Mouse (Mus musculus): ENCODE results near the gene Myo1c.
"Not testable (repeated sequence)": the region's sequence is repeated elsewhere in the genome, so short reads cannot be mapped to it uniquely, and the experiment has no call there.

The Myo1c gene

DNA sequence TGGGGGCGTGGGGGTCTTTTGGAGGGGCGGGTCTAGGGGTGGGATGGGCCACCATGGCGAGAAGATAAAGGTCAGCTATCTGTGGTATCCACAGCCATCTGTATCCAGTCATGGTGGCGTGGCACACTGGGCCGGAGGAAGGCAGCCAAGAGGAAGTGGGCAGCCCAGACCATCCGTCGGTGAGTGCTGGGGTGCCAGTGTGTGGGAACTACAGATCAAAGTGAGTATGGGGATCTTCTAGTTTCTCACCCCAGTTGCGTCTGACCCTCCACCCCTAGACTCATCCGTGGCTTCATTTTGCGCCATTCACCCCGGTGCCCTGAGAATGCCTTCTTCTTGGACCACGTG is 19.5 kb downstream of the Myo1c start:
- DNase-seq, result no peak

DNA sequence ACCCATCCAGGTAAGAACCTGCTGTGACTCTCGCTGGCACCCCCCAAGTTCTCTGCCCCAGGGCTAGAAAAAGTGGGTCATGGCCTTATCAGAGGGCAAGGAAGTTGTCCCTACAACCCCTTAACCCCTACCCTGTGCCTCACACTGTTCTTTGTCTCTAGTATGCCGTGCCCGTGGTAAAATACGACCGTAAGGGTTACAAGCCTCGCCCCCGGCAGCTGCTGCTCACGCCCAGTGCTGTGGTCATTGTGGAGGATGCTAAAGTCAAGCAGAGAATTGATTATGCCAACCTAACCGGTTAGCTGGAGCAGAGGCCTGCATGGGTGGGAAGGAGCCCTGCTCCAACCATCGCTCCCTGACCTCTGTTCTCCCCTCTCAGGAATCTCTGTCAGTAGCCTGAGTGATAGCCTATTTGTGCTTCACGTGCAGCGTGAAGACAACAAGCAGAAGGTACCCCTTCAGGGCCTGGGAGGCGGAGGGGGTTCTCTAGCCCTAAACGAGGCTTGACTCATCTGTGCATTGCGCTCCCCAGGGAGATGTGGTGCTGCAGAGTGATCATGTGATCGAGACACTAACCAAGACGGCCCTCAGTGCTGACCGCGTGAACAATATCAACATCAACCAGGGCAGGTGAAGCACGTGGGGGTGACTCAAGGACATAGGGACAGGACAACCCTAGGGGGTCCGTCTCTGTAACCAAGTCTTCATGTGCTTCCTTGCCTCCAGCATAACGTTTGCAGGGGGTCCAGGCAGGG is 21.3 kb downstream of the Myo1c start:
- DNase-seq, result no peak

DNA sequence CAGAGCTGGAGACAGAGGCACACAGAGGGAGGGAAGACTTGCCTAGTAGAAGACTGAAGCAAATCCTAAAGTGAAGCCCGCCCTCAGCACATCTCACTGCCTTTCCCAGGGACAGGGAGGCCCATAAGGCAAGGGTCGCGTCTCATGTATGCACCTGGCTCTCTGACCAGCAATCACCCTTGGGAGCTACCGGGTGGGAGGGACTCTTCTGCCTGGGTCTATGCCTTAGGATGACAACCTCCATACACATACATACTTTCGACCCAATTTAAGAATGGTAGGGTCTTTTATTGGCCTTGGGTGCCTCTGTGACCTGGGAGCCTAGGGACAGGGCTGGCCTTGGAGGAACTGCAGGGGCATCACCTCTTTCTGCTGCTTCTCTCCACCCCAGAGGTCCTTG is 23.1 kb downstream of the Myo1c start:
- no peak for DNase-seq

DNA sequence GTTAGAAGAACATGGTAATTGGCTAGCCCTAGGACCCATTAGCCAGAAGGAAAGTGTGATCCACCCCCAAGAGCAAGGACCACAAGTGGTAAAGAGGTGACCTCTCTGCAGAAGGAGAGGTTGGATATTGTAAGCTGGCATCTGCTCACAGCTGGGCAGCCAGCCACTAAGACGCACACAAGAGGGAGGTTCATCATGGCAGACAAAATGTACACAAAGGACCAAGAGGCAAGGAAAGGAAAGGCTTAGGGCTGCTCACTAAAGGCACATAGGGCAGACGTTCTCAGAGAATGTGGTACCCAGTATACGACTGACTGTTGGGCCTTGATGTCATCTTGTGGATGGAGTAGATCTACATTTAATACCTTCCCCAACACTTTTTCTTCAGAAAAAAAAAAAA is 24.6 kb downstream of the Myo1c start:
- DNase-seq, result no peak

DNA sequence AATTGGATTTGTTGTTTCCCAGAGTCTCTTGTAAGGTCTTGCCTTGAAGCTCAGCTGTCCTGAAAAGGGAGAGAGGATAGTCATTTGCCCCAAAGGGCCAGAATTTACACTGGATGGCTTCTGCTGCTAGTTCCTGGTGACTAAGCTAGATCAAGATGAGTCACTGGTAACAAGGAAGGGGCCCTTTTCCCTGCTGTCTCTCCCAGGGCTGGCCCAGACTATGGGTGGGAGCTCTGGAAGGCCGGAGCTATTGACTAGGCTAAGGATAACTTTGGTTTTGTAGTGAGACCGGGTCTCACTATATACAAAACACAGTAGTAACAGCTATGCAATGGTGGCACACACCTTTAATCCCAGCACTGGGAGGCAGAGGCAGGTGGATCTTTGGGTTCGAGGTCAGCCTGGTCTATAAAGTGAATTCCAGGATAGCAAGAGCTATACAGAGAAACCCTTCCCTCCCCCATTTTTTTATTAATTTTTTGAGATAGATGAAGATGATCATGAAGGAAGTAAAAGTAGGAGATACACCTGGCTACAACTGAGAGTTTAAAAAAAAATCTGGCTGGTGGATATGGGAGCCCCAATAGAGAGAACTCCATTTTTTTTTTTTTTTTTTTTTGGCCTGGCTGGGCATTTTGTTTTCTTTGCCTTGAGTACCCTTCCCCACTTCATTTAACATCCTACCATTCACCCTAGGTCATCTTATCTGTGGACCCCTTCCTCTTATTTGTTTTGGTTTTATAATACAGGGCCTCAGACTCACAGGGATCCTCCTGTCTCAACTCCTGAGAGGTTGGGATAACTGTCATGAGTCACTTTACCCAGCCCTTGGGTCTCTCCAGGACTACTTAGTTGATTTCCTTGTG is 27.8 kb downstream of the Myo1c start:
- no peak for DNase-seq

DNA sequence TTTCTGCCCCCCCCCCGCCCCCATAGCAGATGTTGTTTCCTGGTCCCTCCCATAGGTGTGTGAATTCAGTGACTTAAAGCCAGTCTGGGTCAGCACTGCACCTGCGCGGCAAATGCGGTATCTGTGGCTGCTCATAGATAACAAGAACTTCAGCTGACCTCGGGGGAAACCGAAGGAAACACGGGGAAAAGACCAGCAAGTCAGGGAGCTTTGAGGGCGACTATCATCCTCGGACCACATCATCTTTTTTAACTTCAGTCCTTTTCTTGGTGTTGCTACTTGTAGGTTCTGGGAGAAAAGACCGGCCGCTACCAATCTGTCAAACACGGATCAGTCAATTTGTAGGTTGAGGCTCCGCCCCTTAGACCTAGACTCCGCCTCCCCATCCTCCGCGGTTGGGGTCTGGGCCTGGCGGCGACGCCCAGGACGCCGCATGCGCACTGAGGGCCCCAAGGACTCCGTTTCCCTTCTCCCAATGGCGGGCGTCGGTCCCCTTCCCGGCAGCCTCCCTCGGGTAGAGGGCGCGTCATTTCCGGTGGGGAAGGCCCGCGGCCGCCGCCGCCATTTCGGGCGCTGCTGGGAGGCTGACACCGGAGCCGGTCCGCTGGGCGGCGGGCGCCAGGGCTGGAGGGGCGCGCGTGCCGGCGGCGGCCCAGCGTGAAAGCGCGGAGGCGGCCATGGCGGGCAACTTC is 28.6 kb downstream of the Myo1c start, which contains the start of gene Crk:
TSS of gene Crk (plus strand) at position 513 of the 692 bp plus-strand sequence.
- peak; percentile 100 for DNase-seq

DNA sequence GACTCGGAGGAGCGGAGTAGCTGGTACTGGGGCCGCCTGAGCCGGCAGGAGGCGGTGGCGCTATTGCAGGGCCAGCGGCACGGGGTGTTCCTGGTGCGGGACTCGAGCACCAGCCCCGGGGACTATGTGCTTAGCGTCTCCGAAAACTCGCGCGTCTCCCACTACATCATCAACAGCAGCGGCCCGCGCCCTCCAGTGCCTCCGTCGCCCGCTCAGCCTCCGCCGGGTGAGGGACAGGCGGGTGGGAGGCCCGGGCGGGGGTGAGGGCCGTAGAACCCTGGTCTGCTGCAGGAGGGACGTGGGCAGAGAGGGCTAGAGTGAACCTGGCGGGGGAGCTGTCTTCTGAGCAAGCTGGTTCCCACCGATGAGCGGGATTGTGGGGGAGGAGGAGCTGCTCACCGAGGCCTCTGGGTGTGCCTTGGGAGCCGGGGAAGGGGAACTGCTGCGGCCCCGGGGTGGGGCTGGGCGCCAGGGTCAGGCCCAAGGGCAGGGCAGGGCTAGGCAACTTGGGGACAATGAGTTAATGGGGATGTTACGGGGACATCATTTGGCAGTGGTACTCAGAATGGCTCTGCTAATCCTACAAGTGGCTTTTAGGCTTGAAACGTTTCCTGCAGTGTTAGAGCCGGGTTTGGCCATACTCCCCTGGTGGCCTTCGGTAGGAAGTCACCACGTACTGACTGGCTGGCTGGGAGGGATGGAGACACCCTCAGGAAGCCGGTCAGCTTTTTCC is 29.3 kb downstream of the Myo1c start:
- no peak for DNase-seq

DNA sequence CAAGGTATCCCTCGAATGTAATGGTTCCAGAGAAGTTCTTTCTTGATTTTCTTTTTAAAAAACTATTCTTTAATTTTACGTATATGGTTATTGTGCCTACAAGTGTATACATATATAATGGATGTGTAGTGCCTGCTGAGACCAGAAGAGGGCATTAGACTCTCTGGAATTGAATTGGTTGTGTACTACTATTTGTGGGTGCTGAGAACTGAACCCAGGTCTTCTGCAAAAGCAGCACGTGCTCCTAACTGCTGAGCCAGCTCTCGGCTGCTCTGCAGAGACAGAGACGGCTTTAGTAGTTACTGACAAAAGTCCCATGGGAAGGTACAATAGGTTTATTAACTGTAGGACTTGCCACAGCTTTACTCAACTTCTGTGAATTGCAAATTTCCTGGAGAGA is 34.2 kb downstream of the Myo1c start:
- DNase-seq, result no peak

DNA sequence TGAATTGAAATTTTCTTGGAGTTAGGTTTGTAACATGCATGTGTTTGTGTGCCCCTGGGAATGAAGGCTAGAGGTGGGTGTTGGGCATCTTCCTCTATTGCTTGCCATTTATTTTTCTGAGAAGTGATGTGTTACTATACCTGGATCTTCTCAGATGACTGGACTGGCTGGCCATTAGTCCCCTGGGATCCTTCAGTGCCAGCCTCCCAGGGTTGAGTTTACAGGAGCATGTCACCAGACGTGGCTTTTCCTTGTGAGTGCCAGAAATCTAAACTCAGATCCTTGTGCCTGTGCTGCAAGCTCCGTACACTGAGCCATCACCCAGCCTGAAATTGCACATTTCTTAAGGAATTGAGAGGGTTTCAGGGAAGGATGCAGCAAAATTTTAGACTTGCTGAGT is 34.7 kb downstream of the Myo1c start:
- DNase-seq, result no peak

DNA sequence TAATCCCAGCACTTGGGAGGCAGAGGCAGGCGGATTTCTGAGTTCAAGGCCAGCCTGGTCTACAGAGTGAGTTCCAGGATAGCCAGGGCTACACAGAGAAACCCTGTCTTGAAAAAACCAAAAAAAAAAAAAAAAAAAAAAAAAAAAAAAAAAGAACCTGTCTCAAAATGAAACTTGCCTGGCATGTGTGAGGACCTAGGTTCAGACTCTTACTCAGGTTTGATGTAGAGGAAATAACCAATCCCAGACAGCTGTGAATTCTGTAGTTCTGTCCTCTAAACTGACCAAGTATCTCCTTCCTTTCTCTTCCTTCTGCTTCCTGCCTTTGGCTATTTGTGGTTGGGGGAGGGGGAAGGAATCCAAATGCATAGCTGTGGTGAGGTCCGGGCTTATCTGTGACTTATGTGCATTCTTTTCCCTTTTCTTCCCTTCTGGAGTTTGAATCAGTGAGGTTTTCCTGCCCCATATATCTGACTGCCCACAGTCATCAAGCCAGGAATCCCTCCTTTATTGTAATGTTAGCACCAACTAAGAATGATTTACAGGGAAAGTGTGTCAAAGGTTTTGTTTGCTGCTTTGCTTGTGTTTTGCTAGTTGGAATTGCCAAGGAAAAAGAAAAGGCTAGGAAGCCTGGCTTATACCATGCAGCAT is 37.2 kb downstream of the Myo1c start:
- DNase-seq, result no peak

DNA sequence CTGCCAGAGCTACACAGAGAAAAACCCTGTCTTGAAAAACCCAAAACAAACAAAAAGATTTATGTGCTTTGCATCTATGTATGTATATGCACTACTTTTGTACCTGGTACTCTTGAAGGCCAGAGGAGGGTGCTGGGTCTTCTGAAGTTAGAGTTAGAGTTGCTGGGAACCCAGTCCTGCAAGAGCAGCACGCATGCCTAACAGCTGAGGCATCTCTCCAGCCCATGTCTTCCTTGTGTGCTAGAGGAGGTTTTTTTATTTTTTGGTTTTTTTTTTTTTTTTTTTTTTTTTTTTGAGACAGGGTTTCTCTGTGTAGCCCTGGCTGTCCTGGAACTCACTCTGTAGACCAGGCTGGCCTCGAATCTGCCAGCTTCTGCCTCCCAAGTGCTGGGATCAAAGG is 37.8 kb downstream of the Myo1c start:
- no peak for DNase-seq

DNA sequence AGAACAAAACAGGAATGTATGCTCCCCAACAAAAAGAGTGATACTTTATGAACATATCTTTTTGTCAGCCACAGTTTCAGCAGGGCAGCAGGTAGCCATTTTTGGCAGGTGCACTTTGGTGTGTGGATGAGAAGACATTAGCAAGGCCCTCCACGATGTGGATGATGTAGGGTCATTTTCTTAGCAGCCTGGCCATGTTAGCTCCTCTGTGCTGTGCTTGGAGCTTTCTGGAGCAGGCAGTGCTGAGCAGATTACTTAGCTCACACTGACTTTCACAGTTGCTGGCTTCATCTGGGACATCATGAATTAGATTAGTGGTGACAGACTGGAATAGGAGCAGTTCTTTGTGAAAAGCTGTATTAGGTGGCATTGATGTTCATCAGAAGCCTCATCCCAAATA is 39.7 kb downstream of the Myo1c start:
- DNase-seq, result no peak

DNA sequence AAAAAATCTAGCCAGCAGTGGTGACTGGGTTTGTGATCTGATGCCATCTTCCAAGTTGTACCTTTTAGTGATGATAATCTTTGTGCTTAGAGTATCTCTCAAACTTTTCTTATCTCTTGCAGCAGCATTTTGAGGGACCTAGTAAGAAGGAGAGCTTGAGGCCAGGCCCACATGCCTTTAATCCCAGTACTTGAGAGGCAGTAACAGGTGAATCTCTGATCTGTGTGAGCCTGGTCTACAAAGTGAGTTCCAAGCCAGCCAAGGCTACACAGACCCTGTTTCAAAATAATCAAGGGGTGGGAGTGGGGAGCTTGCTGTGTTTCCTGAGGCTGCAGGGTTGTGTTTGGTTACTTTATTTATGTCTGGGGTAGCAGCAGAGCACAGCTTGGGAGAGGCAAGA is 40.7 kb downstream of the Myo1c start:
- DNase-seq, result no peak

DNA sequence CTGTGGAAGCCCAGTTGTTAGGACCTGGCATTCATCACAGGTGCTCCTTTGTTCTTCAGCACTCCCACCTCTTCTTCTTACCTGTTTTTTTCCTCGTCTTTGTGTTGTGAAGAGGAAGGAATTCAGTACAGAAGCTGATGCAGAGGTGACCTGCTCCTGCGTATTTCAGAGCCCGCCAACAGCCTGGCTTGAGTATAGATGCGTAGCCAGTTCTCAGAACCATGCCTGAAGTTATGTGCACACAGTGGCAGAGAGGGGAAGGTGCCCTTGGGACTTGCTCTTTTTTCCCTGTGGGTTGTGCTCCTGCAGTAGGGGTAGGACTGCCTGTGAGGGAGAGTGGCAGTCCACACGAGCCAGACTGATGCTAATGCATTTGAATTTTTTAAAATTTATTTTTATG is 43.3 kb downstream of the Myo1c start:
- no peak for DNase-seq

DNA sequence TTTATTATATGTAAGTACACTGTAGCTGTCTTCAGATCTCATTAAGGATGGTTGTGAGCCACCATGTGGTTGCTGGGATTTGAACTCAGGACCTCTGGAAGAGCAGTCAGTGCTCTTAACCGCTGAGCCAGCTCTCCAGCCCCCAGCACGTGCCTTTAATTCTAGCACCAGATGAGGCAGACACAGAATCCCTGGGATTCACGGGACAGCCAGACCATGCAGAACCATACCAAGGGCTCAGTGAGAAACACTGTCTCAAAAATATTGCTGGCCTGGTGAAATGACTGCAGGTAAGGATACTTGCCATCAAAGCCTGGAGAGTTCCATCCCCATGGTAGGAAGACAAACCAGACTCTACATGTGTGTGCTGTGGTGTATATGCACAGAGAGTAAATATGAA is 47.2 kb downstream of the Myo1c start:
- DNase-seq, result not testable (repeated sequence)

DNA sequence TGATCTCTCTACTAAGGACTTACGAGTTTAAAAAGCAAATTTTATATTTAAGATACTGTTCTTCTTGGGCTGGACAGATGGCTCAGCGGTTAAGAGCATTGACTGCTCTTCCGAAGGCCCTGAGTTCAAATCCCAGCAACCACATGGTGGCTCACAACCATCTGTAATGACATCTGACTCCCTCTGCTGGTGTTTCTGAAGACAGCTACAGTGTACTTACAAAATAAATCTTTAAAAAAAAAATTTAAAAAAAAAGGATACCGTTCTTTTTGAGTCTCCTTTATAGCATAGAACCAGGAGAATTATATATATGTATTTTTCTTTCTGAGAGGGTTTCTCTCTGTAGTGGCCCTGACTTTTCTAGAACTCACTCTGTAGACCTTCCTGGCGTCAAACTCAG is 50.3 kb downstream of the Myo1c start:
- DNase-seq, result no peak

DNA sequence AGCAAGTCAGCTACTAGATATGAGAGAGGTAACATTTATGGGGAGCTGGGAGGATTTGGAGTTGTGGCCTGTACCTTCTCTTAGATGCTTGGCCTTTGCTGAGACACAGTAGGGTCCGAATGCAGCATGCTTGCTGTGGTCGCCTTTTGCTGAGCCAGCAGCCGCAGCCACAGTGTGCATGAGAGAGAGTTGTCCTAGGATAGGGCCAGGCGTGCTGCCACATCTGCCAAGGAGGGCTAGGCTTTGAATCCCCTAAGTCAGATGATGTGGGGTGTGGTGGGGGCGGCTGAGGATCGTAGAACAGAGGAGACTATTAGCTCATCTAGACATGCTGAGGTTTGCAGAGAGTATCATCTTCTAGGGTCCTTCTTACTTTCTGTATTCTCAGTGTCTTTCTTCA is 52.5 kb downstream of the Myo1c start:
- no peak for DNase-seq

DNA sequence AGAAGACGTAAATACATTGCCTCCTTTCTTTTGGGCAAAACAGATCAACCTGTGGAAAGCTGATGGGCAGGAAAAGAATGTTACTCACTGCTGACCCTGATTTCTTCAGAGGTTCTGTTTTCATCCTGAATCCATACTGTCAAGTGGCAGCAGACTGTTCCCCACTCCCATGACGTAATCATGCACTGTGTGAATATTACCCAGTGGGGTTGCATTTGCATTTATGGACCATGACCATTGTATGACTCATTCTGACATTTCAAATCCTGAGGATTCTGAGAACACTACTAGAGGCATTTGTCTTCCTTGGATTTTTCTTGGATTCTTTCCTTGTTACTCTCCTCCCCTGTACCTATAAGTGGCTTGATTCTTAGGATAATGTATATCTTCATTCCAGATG is 53.4 kb downstream of the Myo1c start:
- no peak for DNase-seq

DNA sequence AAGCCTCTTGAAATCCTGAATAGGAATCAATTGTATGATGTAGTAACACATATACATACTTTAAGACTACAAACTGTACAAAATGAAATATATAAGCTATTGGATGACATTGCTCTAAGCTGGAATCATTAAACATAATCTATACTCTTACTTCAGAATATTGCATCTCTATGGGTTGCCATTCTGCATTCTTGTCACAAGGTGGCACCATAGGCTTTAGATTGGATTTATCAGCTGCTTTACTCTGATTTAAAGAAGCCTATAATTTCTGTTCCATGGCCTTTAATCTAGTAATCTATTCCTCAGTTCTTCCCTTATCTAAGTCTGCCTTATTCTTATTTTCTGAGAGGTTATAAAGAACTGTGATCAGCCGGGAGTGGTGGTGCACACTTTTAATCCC is 63.6 kb downstream of the Myo1c start:
- DNase-seq, result no peak

DNA sequence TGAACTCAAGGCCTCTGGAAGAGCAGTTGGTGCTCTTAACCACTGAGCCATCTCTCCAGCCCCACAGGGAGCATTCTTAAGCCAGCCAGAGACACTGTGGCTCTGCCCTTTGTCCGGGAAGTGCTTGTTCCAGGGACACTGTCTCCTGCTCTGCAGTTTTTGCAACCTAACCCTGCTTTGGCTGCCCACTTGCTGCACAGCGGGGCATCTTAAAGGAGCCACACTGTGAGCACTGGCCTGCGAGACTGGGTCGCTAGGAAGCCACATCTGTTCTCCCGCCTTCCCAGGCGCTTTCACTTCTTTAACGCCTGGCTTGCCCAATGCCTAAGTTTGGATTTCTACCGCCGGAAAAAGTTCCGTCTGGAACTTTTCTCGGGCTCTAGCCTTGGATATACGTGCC is 65.3 kb downstream of the Myo1c start:
- no peak for DNase-seq

DNA sequence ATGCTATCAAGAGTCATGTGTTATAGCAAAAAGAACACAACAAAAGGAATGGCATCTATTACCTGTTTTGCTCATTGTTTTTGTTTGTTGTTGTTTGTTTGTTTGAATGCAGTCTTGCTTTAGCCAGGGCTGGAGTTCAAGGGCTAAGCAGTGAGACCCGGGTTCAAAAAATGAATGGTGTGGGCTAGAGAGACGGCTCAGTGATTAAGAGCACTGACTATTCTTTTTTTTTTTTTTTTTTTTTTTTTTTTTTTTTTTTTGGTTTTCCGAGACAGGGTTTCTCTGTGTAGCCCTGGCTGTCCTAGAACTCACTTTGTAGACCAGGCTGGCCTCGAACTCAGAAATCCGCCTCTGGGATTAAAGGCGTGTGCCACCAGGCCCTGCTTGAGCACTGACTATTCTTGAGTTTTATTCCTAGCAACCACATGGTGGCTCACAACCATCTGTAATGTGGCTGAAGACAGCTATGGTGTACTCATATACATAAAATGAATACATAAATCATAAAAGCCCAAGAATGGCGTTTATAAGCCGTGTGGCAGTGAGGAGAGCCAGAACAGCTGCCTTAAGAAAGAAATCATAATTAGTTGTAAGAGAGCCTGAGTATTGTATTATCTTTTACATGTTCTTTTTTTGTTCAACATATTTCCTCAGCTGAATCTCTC is 66.5 kb downstream of the Myo1c start:
- no peak for DNase-seq

DNA sequence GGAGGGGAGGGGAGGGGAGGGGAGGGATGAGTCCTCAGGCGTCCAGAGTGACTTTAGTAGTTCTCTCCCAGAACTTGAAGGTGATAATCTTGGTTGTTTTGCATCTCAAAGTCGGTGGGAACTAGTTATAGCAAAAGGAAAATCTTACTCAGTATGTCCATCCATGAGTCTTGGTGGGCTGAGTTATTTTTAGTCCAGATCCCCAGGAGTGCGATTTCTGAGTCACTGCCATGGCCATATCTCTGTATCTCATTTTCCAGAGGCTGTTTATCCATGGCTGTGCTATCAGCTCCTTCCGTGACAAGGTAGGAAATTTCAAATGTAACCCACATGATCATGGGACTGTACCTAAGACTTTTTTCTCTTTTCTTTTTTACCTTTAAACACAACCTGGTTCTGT is 72.0 kb downstream of the Myo1c start:
- DNase-seq, result no peak

Measured in thymus, postnatal 4 days (tissue).